8 mouse cellular contexts compared by ENCODE assay signal in the genomic region with DNA sequence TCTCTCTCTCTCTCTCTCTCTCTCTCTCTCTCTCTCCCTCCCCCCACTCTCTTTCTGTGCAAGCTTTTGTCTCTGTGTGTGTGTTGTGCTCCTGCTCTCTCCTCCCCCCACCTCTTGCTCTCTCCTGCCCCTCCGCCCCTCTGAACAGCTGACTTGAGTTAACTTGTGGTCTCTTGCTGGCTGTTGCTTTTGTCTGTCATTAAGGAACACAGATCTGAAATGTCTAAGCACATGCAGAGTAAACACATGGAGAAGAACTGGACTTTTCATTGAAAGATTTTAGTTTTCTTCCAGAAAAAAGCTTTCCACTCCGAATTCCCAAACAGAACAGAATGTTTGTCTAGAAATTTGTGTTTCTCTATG.
DNase-seq lines count a peak whose midpoint lies in the region; ATAC-seq and TF ChIP-seq lines count a peak whose summit lies in the region.

No protein-coding gene starts in this region.

- DNase-seq in kidney, adult 2 months: peak; percentile 14
- no peak for DNase-seq in kidney, adult 11 months
- DNase-seq in forebrain, embryonic 14.5 days (ENCODE audit: low spot score): no peak
- DNase-seq in adrenal gland, postnatal 14 days: no peak
- no peak for DNase-seq in layer of hippocampus, adult 11-12 months (ENCODE audit: low spot score)
- no peak for DNase-seq in cerebellum, postnatal 14 days

- peak overlapping the region; percentile 29; the same call in 1 of the 2 replicates for H3K4me2 ChIP-seq in forebrain, embryonic 14.5 days (ENCODE audit: low read length)
- H3K4me2 ChIP-seq in liver, embryonic 12.5 days: peak overlapping the region; percentile 53
- peak overlapping the region; percentile 50 for H3K4me2 ChIP-seq in stomach, embryonic 15.5 days

- no peak overlapping the region for H3K9ac ChIP-seq in forebrain, embryonic 14.5 days (ENCODE audit: low read length)
- peak overlapping the region; percentile 29; the same call in 1 of the 2 replicates for H3K9ac ChIP-seq in liver, embryonic 12.5 days
- H3K9ac ChIP-seq in stomach, embryonic 15.5 days: no peak overlapping the region

- no peaks in the 10 kb centered on the region for H3K4me1 ChIP-seq in kidney, adult 2 months (ENCODE audit: control insufficient read depth, insufficient read depth, low read length)
- peaks cover 8% of the 10 kb centered on the region; the same call in 1 of the 2 replicates for H3K4me1 ChIP-seq in forebrain, embryonic 14.5 days (ENCODE audit: control insufficient read depth, insufficient read depth, low read length)
- H3K4me1 ChIP-seq in liver, embryonic 12.5 days: peaks cover 49% of the 10 kb centered on the region
- H3K4me1 ChIP-seq in stomach, embryonic 15.5 days: no peaks in the 10 kb centered on the region; the same call in 1 of the 2 replicates

- ATAC-seq in forebrain, embryonic 14.5 days: no peak
- no peak for ATAC-seq in liver, embryonic 12.5 days
- ATAC-seq in stomach, embryonic 15.5 days (ENCODE audit: insufficient read depth, low FRiP score, low read depth): peak; percentile 35; the same call in 1 of the 2 replicates

- H3K4me3 ChIP-seq in kidney, adult 2 months (ENCODE audit: insufficient read depth, low read depth, low read length): peak overlapping the region; percentile 48
- H3K4me3 ChIP-seq in forebrain, embryonic 14.5 days (ENCODE audit: low read depth, low read length): no peak overlapping the region
- H3K4me3 ChIP-seq in liver, embryonic 12.5 days: peak overlapping the region; percentile 35
- H3K4me3 ChIP-seq in stomach, embryonic 15.5 days (replicated peaks): no peak overlapping the region

- WGBS in kidney, adult 2 months: 53% methylated on average over 2 of the region's 2 CpGs
- WGBS in forebrain, embryonic 14.5 days: 39% methylated on average over 2 of the region's 2 CpGs
- 48% methylated on average over 2 of the region's 2 CpGs for WGBS in liver, embryonic 12.5 days (ENCODE audit: insufficient replicate concordance)
- 25% methylated on average over 2 of the region's 2 CpGs for WGBS in stomach, embryonic 15.5 days

- H3K27ac ChIP-seq in kidney, adult 2 months (ENCODE audit: insufficient read depth, low read depth, low read length): peak overlapping the region; percentile 56
- no peak overlapping the region for H3K27ac ChIP-seq in forebrain, embryonic 14.5 days (ENCODE audit: low read depth, low read length)
- 0 out of 2 replicates have a peak overlapping the region, but pooled peaks have one; percentile 25 for H3K27ac ChIP-seq in liver, embryonic 12.5 days
- no peak overlapping the region; the same call in 1 of the 2 replicates for H3K27ac ChIP-seq in stomach, embryonic 15.5 days

- TF ChIP-seq POLR2A in kidney, adult 2 months (IDR thresholded peaks at IDR 0.05; ENCODE audit: low read depth, low read length): no peak

- no peak for TF ChIP-seq CTCF in kidney, adult 2 months (conservative IDR thresholded peaks at IDR 0.05; ENCODE audit: insufficient read depth, insufficient read length, low read depth, low read length)

- H3K27me3 ChIP-seq in kidney, adult 2 months (replicated peaks; ENCODE audit: control insufficient read depth, insufficient read depth, low read length): no peaks in the 10 kb centered on the region
- no peaks in the 10 kb centered on the region for H3K27me3 ChIP-seq in forebrain, embryonic 14.5 days (replicated peaks; ENCODE audit: control insufficient read depth, insufficient read depth, low read length)
- H3K27me3 ChIP-seq in liver, embryonic 12.5 days (replicated peaks): no peaks in the 10 kb centered on the region
- H3K27me3 ChIP-seq in stomach, embryonic 15.5 days (replicated peaks): no peaks in the 10 kb centered on the region

- H3K9me3 ChIP-seq in forebrain, embryonic 14.5 days (replicated peaks; ENCODE audit: control insufficient read depth, low read length): no peaks in the 10 kb centered on the region
- H3K9me3 ChIP-seq in liver, embryonic 12.5 days (replicated peaks): no peaks in the 10 kb centered on the region
- no peaks in the 10 kb centered on the region for H3K9me3 ChIP-seq in stomach, embryonic 15.5 days

- H3K36me3 ChIP-seq in kidney, adult 2 months (ENCODE audit: control insufficient read depth, insufficient read depth, low read length): no peaks in the 10 kb centered on the region
- H3K36me3 ChIP-seq in forebrain, embryonic 14.5 days (ENCODE audit: control insufficient read depth, insufficient read depth, low read length): no peaks in the 10 kb centered on the region
- no peaks in the 10 kb centered on the region for H3K36me3 ChIP-seq in liver, embryonic 12.5 days
- H3K36me3 ChIP-seq in stomach, embryonic 15.5 days: no peaks in the 10 kb centered on the region

Comparison
In these comparisons a context has a peak if more than half of its experiments do, and no peak if none do; other contexts are left out.
1. H3K27ac ChIP-seq: peak in kidney, adult 2 months (single experiment) and liver, embryonic 12.5 days (single experiment); none in forebrain, embryonic 14.5 days (single experiment) and stomach, embryonic 15.5 days (single experiment).
2. H3K4me3 ChIP-seq: peak in kidney, adult 2 months (single experiment) and liver, embryonic 12.5 days (single experiment); none in forebrain, embryonic 14.5 days (single experiment) and stomach, embryonic 15.5 days (single experiment).
3. Peak in every context shown above with its lines, with median percentiles within 50 percentile points of each other: H3K4me2 ChIP-seq.